Mouse (Mus musculus) skeletal muscle tissue, adult 2 months (tissue): ENCODE data around the gene Tlr13.
A peak's percentile ranks its signal among the peaks of the same experiment; 100 is the strongest.

ENCODE experiments used
- DNase-seq: peaks from one replicate; pipeline ENCODE4 v3.0.0-alpha.2; 2012; ENCODE audit warnings: low read depth, low spot score

Gene Tlr13

GRCm38 (mm10) chrX:106142936-106143335 is at the start of gene Tlr13:
Tlr13 (plus strand) TSS chrX:106143204.
- no peak for DNase-seq

GRCm38 (mm10) chrX:106105464-106105863 is 37.5 kb upstream of the Tlr13 start:
- DNase-seq = peak; percentile 13

- DNase-seq = no peak
These were observed 29.1 kb upstream of the Tlr13 start for GRCm38 (mm10) chrX:106113881-106114280.

- no peak for DNase-seq
These were observed 28.3 kb upstream of the Tlr13 start for GRCm38 (mm10) chrX:106114674-106115073.

- peak; percentile 13 for DNase-seq
These were observed 20.2 kb upstream of the Tlr13 start for GRCm38 (mm10) chrX:106122823-106123222.

- no peak for DNase-seq
These were observed 14.7 kb upstream of the Tlr13 start for GRCm38 (mm10) chrX:106128283-106128682.

GRCm38 (mm10) chrX:106129877-106130276 is 13.1 kb upstream of the Tlr13 start:
- no peak for DNase-seq

GRCm38 (mm10) chrX:106134916-106135315 is 8.1 kb upstream of the Tlr13 start:
- DNase-seq = no peak

- no peak for DNase-seq
These were observed 7.5 kb upstream of the Tlr13 start for GRCm38 (mm10) chrX:106135484-106135883.

GRCm38 (mm10) chrX:106135916-106136575 is 7.0 kb upstream of the Tlr13 start:
- DNase-seq = no peak

GRCm38 (mm10) chrX:106139309-106140070 is 3.5 kb upstream of the Tlr13 start:
- no peak for DNase-seq

- DNase-seq = no peak
These were observed 5.2 kb downstream of the Tlr13 start for GRCm38 (mm10) chrX:106148185-106148584.

GRCm38 (mm10) chrX:106149460-106149859 is 6.5 kb downstream of the Tlr13 start:
- DNase-seq = no peak

- no peak for DNase-seq
These were observed 11.2 kb downstream of the Tlr13 start for GRCm38 (mm10) chrX:106154180-106154586.

GRCm38 (mm10) chrX:106155892-106156291 is 12.9 kb downstream of the Tlr13 start:
- DNase-seq = no peak

- no peak for DNase-seq
These were observed 21.0 kb downstream of the Tlr13 start for GRCm38 (mm10) chrX:106163995-106164394.

GRCm38 (mm10) chrX:106164555-106164954 is 21.6 kb downstream of the Tlr13 start:
- DNase-seq = no peak

- no peak for DNase-seq
These were observed 22.1 kb downstream of the Tlr13 start for GRCm38 (mm10) chrX:106165089-106165488.

- DNase-seq = peak; percentile 38
These were observed 28.3 kb downstream of the Tlr13 start for GRCm38 (mm10) chrX:106171106-106171852.

GRCm38 (mm10) chrX:106171853-106172154 is 28.8 kb downstream of the Tlr13 start:
- DNase-seq = no peak

GRCm38 (mm10) chrX:106176331-106176730 is 33.3 kb downstream of the Tlr13 start:
- DNase-seq = no peak

- no peak for DNase-seq
These were observed 41.3 kb downstream of the Tlr13 start for GRCm38 (mm10) chrX:106184279-106184678.

- no peak for DNase-seq
These were observed 42.7 kb downstream of the Tlr13 start for GRCm38 (mm10) chrX:106185706-106186105.
